Mouse (Mus musculus): ENCODE results near the gene Rb1. TPM values are rescaled to one million over a fixed set of nuclear protein-coding genes. Genes with fewer than 3 reads are reported as not detected.

Gene Rb1
- polyA plus RNA-seq, 1 experiment from 2014 or later = 21.8 TPM

DNA sequence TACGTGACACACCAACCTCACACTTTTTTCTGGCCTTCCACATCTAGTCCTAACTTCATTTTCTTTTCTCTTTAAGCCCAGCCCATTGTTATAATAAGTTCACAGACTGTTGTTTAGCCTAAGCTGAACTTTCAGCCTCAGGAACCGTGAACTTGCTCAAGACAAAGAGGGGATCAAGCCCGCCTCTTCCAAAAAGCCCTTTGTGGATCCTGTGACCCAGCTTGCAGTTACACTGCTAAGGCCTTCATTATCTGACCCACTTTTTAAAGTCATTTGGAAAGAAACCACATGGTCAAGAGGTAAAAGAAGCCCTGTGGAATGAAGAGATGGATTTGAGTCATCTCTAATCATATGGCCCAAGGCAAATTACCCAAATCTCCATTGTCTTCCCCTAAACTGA lies 183.8 kb downstream of the Rb1 start:
- Histone ChIP-seq H3K9ac (ENCODE audit: low read length) (no peak overlapping the region), H3K27ac (ENCODE audit: low read depth) (peak overlapping the region; percentile 43; the same call in 1 of the 2 replicates), H3K9me3 (ENCODE audit: control insufficient read depth, low read length) (no peaks in the 10 kb centered on the region), H3K27me3 (replicated peaks; ENCODE audit: control insufficient read depth, insufficient read depth, low read length) (no peaks in the 10 kb centered on the region), H3K36me3 (ENCODE audit: control insufficient read depth, insufficient read depth, low read length) (peaks cover 6% of the 10 kb centered on the region; the same call in 1 of the 2 replicates), H3K4me3 (ENCODE audit: low read depth, low read length) (no peak overlapping the region), H3K4me2 (ENCODE audit: low read length) (peak overlapping the region; percentile 94), H3K4me1 (replicated peaks; ENCODE audit: control insufficient read depth, insufficient read depth, low read length) (peaks cover 18% of the 10 kb centered on the region)
- no peak for ATAC-seq (replicated peaks; ENCODE audit: low FRiP score, low TSS enrichment, low read depth)
- WGBS = 87% methylated on average over 3 of the region's 3 CpGs
- DNase-seq (ENCODE audit: low spot score) = no peak

DNA sequence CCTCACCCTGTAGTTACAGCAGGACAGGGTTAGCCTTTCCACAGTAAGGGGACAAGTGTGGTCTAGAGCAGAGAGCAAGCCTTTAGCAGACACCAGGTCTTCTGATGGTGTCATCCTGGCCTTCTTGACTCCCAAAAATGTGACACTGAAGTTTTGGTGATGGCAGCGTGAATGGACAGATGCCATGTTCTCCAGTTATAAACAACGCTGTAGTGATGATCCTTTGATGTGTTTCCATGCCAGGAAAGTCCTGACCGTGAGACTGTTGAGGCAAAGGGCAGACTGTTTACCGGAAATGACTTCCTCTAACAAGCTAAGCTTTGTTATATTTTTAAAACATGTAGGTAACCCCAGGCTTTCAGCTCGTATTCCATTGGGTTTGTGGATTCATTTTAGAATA lies 185.8 kb downstream of the Rb1 start:
- Histone ChIP-seq H3K27me3 (replicated peaks; ENCODE audit: control insufficient read depth, insufficient read depth, low read length) (no peaks in the 10 kb centered on the region), H3K9me3 (ENCODE audit: control insufficient read depth, low read length) (no peaks in the 10 kb centered on the region), H3K27ac (ENCODE audit: low read depth) (no peak overlapping the region), H3K4me2 (ENCODE audit: low read length) (no peak overlapping the region), H3K4me1 (replicated peaks; ENCODE audit: control insufficient read depth, insufficient read depth, low read length) (peaks cover 18% of the 10 kb centered on the region), H3K9ac (ENCODE audit: low read length) (no peak overlapping the region), H3K36me3 (ENCODE audit: control insufficient read depth, insufficient read depth, low read length) (no peaks in the 10 kb centered on the region), H3K4me3 (ENCODE audit: low read depth, low read length) (no peak overlapping the region)
- ATAC-seq (replicated peaks; ENCODE audit: low FRiP score, low TSS enrichment, low read depth) (no peak), DNase-seq (ENCODE audit: low spot score) (no peak)
- 62% methylated on average over 5 of the region's 5 CpGs for WGBS

DNA sequence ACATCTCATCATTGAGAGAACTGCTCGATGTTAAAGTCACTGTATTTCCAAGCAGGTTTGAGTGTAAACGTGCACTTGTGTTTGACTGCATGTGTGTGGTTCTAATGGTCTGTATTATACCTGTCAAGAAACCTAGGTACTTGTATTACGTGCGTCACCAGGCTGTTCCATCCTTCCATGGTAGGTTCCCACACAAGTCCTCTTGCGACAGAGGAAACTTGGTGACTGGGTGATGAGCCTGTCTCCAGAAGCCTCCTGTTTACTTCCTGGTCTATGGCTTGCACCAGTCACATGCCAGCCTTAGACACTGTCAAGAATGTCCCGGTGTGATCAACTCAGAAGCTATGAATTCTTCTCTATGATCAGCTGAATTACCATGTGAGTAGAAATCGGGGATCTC lies 187.1 kb downstream of the Rb1 start:
- no peak for ATAC-seq (replicated peaks; ENCODE audit: low FRiP score, low TSS enrichment, low read depth)

DNA sequence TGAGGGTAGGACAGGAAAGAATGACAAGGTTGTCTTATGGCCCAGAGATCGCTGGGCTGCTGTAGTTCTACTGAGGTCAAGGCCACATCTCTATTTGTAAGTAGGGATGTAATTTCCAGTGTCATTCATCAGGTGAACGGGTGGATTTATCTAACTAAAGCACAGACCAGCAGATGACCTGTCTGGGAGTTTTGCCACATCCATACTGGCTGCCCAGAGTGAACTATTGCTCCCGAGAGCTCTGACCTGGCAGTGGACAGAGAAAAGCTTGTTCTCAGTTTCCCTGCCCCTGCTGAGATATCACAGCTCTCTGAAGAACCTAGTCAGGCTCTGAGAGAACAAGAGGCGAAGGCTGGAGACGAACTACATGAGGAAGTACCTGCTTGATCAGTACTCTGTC lies 188.4 kb downstream of the Rb1 start:
- no peak overlapping the region for H3K4me2 ChIP-seq (ENCODE audit: low read length)
- H3K4me3 ChIP-seq (ENCODE audit: low read depth, low read length) = no peak overlapping the region
- H3K9me3 ChIP-seq (ENCODE audit: control insufficient read depth, low read length) = no peaks in the 10 kb centered on the region
- H3K27ac ChIP-seq (ENCODE audit: low read depth) = no peak overlapping the region
- ATAC-seq (replicated peaks; ENCODE audit: low FRiP score, low TSS enrichment, low read depth) (no peak), DNase-seq (ENCODE audit: low spot score) (no peak)
- H3K4me1 ChIP-seq (replicated peaks; ENCODE audit: control insufficient read depth, insufficient read depth, low read length) = peaks cover 6% of the 10 kb centered on the region; the same call in 1 of the 2 replicates
- H3K9ac ChIP-seq (ENCODE audit: low read length) = no peak overlapping the region
- H3K36me3 ChIP-seq (ENCODE audit: control insufficient read depth, insufficient read depth, low read length) = no peaks in the 10 kb centered on the region
- 73% methylated on average over 5 of the region's 5 CpGs for WGBS
- H3K27me3 ChIP-seq (replicated peaks; ENCODE audit: control insufficient read depth, insufficient read depth, low read length) = no peaks in the 10 kb centered on the region

More for the DNA sequence above, 187.1 kb downstream of the Rb1 start:
- Histone ChIP-seq H3K27me3 (replicated peaks; ENCODE audit: control insufficient read depth, insufficient read depth, low read length) (no peaks in the 10 kb centered on the region), H3K9ac (ENCODE audit: low read length) (no peak overlapping the region), H3K4me3 (ENCODE audit: low read depth, low read length) (no peak overlapping the region), H3K9me3 (ENCODE audit: control insufficient read depth, low read length) (no peaks in the 10 kb centered on the region), H3K27ac (ENCODE audit: low read depth) (no peak overlapping the region), H3K4me2 (ENCODE audit: low read length) (no peak overlapping the region), H3K4me1 (replicated peaks; ENCODE audit: control insufficient read depth, insufficient read depth, low read length) (peaks cover 7% of the 10 kb centered on the region; the same call in 1 of the 2 replicates), H3K36me3 (ENCODE audit: control insufficient read depth, insufficient read depth, low read length) (no peaks in the 10 kb centered on the region)
- WGBS = 92% methylated on average over 7 of the region's 7 CpGs
- no peak for DNase-seq (ENCODE audit: low spot score)

MicroRNAs within 50 kb of the gene (microRNA counts, 519-probe panel; counts per million panel counts)
- not detected for microRNA mmu-miR-687

Small RNA genes lying within 50 kb of the gene (microRNA-seq; reads per million reads assigned to microRNA genes)
- not detected for gene Mir687

Other genes starting within 250 kb of the Rb1 start
- gene Rcbtb2, start 202.8 kb downstream of the Rb1 start, polyA plus RNA-seq (2014; fragmentation: Nextera tagmentation; extraction: Ambion mirVana) = 89.3 and 105 TPM in 2 replicates
- gene Lpar6, start 87.9 kb downstream of the Rb1 start, polyA plus RNA-seq (2014; fragmentation: Nextera tagmentation; extraction: Ambion mirVana) = 13.5 and 14.2 TPM in 2 replicates
- 596 and 606 TPM in 2 replicates for gene Itm2b, start 59.5 kb upstream of the Rb1 start, polyA plus RNA-seq (2014; fragmentation: Nextera tagmentation; extraction: Ambion mirVana)
- 76.2 and 87.2 TPM in 2 replicates for gene Med4, start 184.2 kb upstream of the Rb1 start, polyA plus RNA-seq (2014; fragmentation: Nextera tagmentation; extraction: Ambion mirVana)
- gene Sucla2, start 199.5 kb upstream of the Rb1 start, polyA plus RNA-seq (2014; fragmentation: Nextera tagmentation; extraction: Ambion mirVana) = 110 and 117 TPM in 2 replicates
- 7.2 TPM in 2 replicates for gene Nudt15, start 222.4 kb upstream of the Rb1 start, polyA plus RNA-seq (2014; fragmentation: Nextera tagmentation; extraction: Ambion mirVana)